Mouse (Mus musculus): ENCODE results near the gene S100a14. TPM values are rescaled to one million over a fixed set of nuclear protein-coding genes. Genes with fewer than 3 reads are reported as not detected.

The S100a14 gene
- polyA plus RNA-seq, 1 experiment from 2014 or later = 7.5 TPM

DNA sequence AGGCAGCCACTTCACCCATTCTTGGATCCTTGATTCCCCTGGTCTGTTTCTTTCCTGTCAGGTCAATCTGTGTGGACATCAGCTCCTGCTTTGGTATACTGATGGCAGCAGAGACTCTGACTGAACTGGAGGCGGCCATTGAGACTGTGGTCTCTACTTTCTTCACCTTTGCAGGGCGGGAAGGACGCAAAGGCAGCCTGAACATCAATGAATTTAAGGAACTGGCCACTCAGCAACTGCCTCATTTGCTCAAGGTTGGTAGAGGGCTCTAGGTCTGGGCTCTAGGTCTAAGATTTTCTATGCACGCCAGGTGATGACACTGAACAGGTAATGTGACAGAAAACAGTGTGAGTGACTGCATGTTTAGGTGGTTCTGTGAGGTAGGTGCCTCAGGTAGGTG lies 10.9 kb upstream of the S100a14 start:
- Histone ChIP-seq H3K4me2 (replicated peaks; ENCODE audit: low read depth, low read length) (peak overlapping the region; percentile 88; the same call in 1 of the 2 replicates), H3K36me3 (ENCODE audit: insufficient read depth, low read length) (0 out of 2 replicates have a peak, but pooled peaks cover 4% of the 10 kb centered on the region), H3K4me1 (ENCODE audit: insufficient read depth, low read length) (peaks cover 22% of the 10 kb centered on the region), H3K9ac (replicated peaks; ENCODE audit: low read length) (no peak overlapping the region), H3K9me3 (ENCODE audit: low read length) (no peaks in the 10 kb centered on the region), H3K27ac (ENCODE audit: low read length) (no peak overlapping the region), H3K4me3 (ENCODE audit: low read length) (no peak overlapping the region), H3K27me3 (ENCODE audit: insufficient read depth, low read length) (no peaks in the 10 kb centered on the region)
- WGBS = 90% methylated on average over 4 of the region's 4 CpGs
- no peak for ATAC-seq (ENCODE audit: low FRiP score, low TSS enrichment)

DNA sequence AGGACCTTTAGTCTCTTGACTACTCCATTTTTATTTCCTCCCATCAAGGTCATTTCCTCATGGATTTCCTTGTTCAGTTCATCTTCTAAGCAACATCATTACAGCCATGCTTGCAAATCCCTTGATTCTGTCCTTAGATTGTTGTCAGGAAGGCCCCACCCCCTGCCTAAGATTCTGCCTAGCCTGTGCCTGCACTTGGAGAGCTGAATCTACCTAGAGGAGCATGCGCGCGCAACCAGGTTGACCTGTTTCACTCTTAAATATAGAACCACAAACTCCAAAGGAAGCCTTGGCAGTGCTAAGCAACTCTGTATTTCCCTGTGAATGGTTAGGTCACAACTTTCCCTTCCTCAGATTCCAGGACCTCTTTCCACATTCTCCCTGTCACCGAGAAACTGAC lies 8.9 kb upstream of the S100a14 start:
- Histone ChIP-seq H3K27ac (ENCODE audit: low read length) (no peak overlapping the region), H3K9me3 (ENCODE audit: low read length) (no peaks in the 10 kb centered on the region), H3K4me1 (ENCODE audit: insufficient read depth, low read length) (peaks cover 22% of the 10 kb centered on the region), H3K27me3 (ENCODE audit: insufficient read depth, low read length) (no peaks in the 10 kb centered on the region), H3K36me3 (ENCODE audit: insufficient read depth, low read length) (no peaks in the 10 kb centered on the region), H3K4me3 (ENCODE audit: low read length) (no peak overlapping the region), H3K4me2 (replicated peaks; ENCODE audit: low read depth, low read length) (no peak overlapping the region), H3K9ac (replicated peaks; ENCODE audit: low read length) (no peak overlapping the region)
- WGBS = 73% methylated on average over 4 of the region's 4 CpGs
- no peak for ATAC-seq (ENCODE audit: low FRiP score, low TSS enrichment)

DNA sequence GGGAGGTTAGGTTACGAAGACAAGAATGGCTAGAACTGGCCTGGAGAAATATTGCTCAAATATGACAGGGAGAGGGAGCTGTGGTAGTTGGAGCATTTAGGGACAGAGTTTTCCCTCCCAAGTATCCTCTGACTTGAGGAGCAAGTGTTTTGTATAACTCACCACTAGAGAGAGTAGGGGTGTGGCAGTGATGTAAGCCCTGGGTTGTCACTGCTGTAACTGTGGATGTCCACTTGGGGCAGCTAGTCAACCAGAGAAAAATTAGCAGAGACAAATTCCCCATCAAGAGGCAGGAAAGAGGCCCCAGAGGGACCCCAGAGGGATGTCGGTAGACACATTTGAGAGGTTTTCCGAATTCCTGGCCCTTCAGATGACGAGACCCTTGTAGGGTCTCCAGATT lies 1.2 kb upstream of the S100a14 start:
- Histone ChIP-seq H3K4me2 (replicated peaks; ENCODE audit: low read depth, low read length) (no peak overlapping the region), H3K9ac (replicated peaks; ENCODE audit: low read length) (no peak overlapping the region), H3K27ac (ENCODE audit: low read length) (no peak overlapping the region), H3K36me3 (ENCODE audit: insufficient read depth, low read length) (0 out of 2 replicates have a peak, but pooled peaks cover 4% of the 10 kb centered on the region), H3K4me1 (ENCODE audit: insufficient read depth, low read length) (no peaks in the 10 kb centered on the region; the same call in 1 of the 2 replicates), H3K9me3 (ENCODE audit: low read length) (no peaks in the 10 kb centered on the region), H3K4me3 (ENCODE audit: low read length) (no peak overlapping the region), H3K27me3 (ENCODE audit: insufficient read depth, low read length) (no peaks in the 10 kb centered on the region)
- ATAC-seq (ENCODE audit: low FRiP score, low TSS enrichment) = no peak
- 49% methylated on average over 4 of the region's 4 CpGs for WGBS

DNA sequence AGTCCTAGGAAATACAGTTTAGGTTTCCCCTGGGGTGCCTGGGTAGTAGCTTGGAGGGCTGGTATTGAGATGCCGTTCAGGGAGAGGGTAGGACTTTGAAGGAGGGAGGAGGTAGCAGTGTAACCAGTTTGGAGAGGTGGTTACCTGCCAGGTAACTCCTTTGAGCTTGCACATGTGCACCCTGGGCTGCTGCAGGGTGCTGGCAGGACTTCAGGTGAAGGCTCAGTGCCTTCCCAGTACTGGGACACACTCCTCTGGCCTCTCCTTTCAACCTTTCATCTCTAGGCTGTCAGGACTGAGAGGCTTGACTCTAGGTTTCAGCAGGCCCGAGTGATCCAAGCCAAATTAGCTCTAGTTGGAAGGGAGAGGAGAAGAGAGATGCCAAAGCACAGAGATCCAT lies 580 bp upstream of the S100a14 start:
- no peaks in the 10 kb centered on the region for H3K9me3 ChIP-seq (ENCODE audit: low read length)
- no peak for ATAC-seq (ENCODE audit: low FRiP score, low TSS enrichment)

DNA sequence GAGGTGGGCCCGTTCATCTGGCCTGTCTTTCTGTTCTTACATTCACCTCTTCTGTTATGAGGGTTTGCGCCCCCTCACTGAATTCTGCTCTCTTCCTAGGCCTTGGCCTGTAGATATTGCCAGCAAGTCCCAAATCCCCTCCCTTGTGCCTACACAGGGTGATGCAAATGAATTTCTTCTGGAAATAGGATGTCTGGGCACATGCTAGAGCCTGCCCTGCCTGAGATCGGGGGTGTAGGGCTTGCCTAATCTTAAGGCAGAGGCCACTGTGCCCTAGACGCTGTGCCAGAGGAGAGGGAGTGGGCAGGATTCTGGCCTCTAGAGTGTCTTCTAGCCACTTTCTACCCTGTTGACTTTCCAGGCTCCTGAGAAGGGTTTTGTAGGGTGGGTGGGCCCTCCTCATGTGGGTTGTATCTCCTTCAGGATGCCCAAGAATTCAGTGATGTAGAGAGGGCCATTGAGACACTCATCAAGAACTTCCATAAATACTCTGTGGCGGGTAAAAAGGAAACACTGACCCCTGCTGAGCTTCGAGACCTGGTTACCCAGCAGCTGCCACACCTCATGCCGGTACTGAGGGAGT lies 726 bp downstream of the S100a14 start:
- 88% methylated on average over 7 of the region's 7 CpGs for WGBS
- no peaks in the 10 kb centered on the region for H3K27me3 ChIP-seq (ENCODE audit: insufficient read depth, low read length)
- H3K4me2 ChIP-seq (replicated peaks; ENCODE audit: low read depth, low read length) = no peak overlapping the region
- H3K9me3 ChIP-seq (ENCODE audit: low read length) = no peaks in the 10 kb centered on the region
- H3K4me1 ChIP-seq (ENCODE audit: insufficient read depth, low read length) = no peaks in the 10 kb centered on the region; the same call in 1 of the 2 replicates
- ATAC-seq (ENCODE audit: low FRiP score, low TSS enrichment) = no peak
- no peak overlapping the region for H3K27ac ChIP-seq (ENCODE audit: low read length)
- H3K9ac ChIP-seq (replicated peaks; ENCODE audit: low read length) = no peak overlapping the region
- 0 out of 2 replicates have a peak, but pooled peaks cover 4% of the 10 kb centered on the region for H3K36me3 ChIP-seq (ENCODE audit: insufficient read depth, low read length)
- no peak overlapping the region for H3K4me3 ChIP-seq (ENCODE audit: low read length)

More for the DNA sequence above, 580 bp upstream of the S100a14 start:
- H3K36me3 ChIP-seq (ENCODE audit: insufficient read depth, low read length) = 0 out of 2 replicates have a peak, but pooled peaks cover 4% of the 10 kb centered on the region
- WGBS = 76% methylated on average over 2 of the region's 2 CpGs
- H3K4me3 ChIP-seq (ENCODE audit: low read length) = no peak overlapping the region
- H3K4me2 ChIP-seq (replicated peaks; ENCODE audit: low read depth, low read length) = no peak overlapping the region
- H3K4me1 ChIP-seq (ENCODE audit: insufficient read depth, low read length) = no peaks in the 10 kb centered on the region; the same call in 1 of the 2 replicates
- H3K27ac ChIP-seq (ENCODE audit: low read length) = no peak overlapping the region
- no peak overlapping the region for H3K9ac ChIP-seq (replicated peaks; ENCODE audit: low read length)
- H3K27me3 ChIP-seq (ENCODE audit: insufficient read depth, low read length) = no peaks in the 10 kb centered on the region

DNA sequence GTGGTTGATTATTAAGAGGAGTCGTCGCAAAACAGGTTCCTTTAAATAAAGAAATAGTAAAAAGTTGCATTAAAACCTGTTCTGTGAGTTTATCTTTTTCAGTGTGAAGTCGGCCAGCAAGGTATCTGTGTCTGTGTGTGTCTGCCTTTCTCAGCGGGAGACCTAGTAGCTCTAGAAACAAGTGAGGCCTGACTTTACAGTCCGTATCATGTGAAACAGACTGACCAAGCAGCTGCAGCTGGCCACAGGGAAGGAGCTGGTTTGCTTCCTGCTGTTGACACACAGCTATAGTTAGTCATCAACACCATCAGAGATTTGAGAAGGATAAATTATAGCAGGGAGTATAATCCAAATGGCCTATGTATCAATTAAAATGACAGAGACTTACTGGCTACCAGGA lies 5.1 kb downstream of the S100a14 start:
- 61% methylated on average over 5 of the region's 5 CpGs for WGBS
- Histone ChIP-seq H3K4me2 (replicated peaks; ENCODE audit: low read depth, low read length) (no peak overlapping the region), H3K9ac (replicated peaks; ENCODE audit: low read length) (no peak overlapping the region), H3K4me3 (ENCODE audit: low read length) (no peak overlapping the region), H3K9me3 (ENCODE audit: low read length) (no peaks in the 10 kb centered on the region), H3K27ac (ENCODE audit: low read length) (no peak overlapping the region), H3K36me3 (ENCODE audit: insufficient read depth, low read length) (no peaks in the 10 kb centered on the region), H3K27me3 (ENCODE audit: insufficient read depth, low read length) (no peaks in the 10 kb centered on the region), H3K4me1 (ENCODE audit: insufficient read depth, low read length) (peaks cover under 1% of the 10 kb centered on the region; the same call in 1 of the 2 replicates)
- ATAC-seq (ENCODE audit: low FRiP score, low TSS enrichment) = no peak

DNA sequence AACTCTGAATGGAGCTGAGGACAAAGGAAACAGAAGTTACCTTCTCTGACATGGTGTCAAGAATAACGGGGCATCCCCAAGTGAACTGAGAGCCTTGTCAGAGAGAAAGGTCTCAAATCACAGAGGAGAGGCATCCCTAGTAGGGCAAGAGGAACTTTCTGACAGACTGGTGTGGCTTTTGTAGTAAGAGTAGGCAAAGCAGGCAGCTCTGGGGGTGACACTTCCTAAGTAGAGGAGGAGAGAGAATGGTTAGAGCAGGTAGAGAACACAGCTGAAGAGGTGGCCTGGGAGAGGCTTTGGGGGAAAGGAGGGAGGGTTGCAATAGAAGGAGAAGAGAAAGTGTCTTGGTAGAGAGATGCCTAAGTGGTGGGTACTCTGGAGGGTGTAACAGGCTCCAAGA lies 8.8 kb downstream of the S100a14 start:
- Histone ChIP-seq H3K27ac (ENCODE audit: low read length) (no peak overlapping the region), H3K27me3 (ENCODE audit: insufficient read depth, low read length) (no peaks in the 10 kb centered on the region), H3K36me3 (ENCODE audit: insufficient read depth, low read length) (no peaks in the 10 kb centered on the region), H3K9me3 (ENCODE audit: low read length) (no peaks in the 10 kb centered on the region), H3K4me1 (ENCODE audit: insufficient read depth, low read length) (peaks cover 24% of the 10 kb centered on the region), H3K4me3 (ENCODE audit: low read length) (no peak overlapping the region), H3K4me2 (replicated peaks; ENCODE audit: low read depth, low read length) (no peak overlapping the region), H3K9ac (replicated peaks; ENCODE audit: low read length) (no peak overlapping the region)
- no peak for ATAC-seq (ENCODE audit: low FRiP score, low TSS enrichment)
- 67% methylated on average over 1 of the region's 1 CpGs for WGBS

DNA sequence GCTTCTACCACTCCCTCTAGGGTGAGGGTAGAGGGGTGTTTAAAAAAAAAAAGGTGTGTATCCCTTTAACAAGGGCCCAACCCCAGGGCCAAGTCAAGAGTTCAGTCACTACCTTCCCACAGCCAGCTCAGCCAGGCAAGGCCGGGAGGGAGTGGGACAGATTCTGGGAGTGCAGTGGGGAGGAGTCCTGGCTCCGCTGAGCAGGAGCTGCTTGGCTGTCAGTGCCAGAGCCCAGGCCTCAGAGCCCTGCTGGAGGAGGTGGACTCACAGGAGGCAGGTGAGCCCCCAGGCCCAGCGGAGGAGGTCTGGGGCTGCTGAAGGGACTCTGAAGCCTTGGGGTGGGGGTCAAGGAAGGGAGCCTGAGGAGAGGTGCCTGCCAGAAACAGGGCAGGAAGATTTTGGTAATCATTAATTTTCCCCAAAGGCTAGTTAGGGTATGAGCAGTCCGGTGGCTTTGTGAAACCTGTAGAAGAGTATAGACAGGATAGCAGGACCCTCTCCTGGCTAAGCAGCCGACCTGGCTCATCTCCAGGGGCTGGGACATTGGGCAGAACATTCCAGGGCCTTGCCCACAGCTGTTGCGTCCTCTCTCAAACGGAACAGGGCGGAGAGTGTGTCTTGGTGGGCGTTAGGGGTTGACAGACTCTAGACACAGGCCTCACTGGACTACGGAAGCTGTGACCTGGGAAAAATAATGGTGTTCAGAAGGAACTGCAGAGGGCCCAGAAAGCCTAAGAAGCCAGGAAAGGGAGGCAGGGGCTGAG lies 10.7 kb downstream of the S100a14 start, which contains the start of gene S100a16:
S100a16 (plus strand) TSS at position 114 of the 764 bp plus-strand sequence.
- Histone ChIP-seq H3K4me2 (replicated peaks; ENCODE audit: low read depth, low read length) (peak within 1 kb of the TSS; percentile 48), H3K36me3 (ENCODE audit: insufficient read depth, low read length) (no peaks in the 10 kb centered on the region), H3K9me3 (ENCODE audit: low read length) (no peaks in the 10 kb centered on the region), H3K4me1 (ENCODE audit: insufficient read depth, low read length) (peaks cover 33% of the 10 kb centered on the region), H3K27me3 (ENCODE audit: insufficient read depth, low read length) (no peaks in the 10 kb centered on the region), H3K9ac (replicated peaks; ENCODE audit: low read length) (peak within 1 kb of the TSS; percentile 69), H3K4me3 (ENCODE audit: low read length) (peak within 1 kb of the TSS; percentile 41), H3K27ac (ENCODE audit: low read length) (peak within 1 kb of the TSS; percentile 96)
- 35% methylated on average over 10 of the region's 10 CpGs for WGBS
- ATAC-seq (ENCODE audit: low FRiP score, low TSS enrichment) = peak; percentile 93

DNA sequence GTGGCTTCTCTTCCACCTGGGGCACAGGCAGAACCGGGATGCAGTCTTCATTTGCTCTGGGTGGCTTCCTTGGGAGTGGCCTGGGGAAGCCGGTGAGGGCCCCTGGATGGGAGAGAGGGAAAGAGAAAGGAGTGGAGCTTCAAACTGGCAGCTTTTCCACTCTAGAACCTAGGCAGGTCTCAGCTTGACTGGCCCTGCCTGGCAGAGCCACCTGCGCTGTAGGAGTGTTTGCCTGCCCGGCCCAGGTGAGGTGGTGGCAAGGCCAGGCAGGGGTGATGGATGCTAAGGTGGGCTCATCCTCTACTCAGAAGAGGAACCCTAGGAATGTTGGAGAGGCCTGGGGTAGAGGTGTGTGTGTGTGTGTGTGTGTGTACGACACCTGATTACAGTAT lies 11.2 kb downstream of the S100a14 start:
- peak overlapping the region; percentile 41 for H3K4me3 ChIP-seq (ENCODE audit: low read length)
- H3K4me1 ChIP-seq (ENCODE audit: insufficient read depth, low read length) = peaks cover 36% of the 10 kb centered on the region
- peak overlapping the region; percentile 48 for H3K4me2 ChIP-seq (replicated peaks; ENCODE audit: low read depth, low read length)
- H3K27ac ChIP-seq (ENCODE audit: low read length) = peak overlapping the region; percentile 96
- H3K36me3 ChIP-seq (ENCODE audit: insufficient read depth, low read length) = no peaks in the 10 kb centered on the region
- H3K9ac ChIP-seq (replicated peaks; ENCODE audit: low read length) = peak overlapping the region; percentile 69
- ATAC-seq (ENCODE audit: low FRiP score, low TSS enrichment) = no peak
- H3K27me3 ChIP-seq (ENCODE audit: insufficient read depth, low read length) = no peaks in the 10 kb centered on the region
- 66% methylated on average over 5 of the region's 5 CpGs for WGBS
- H3K9me3 ChIP-seq (ENCODE audit: low read length) = no peaks in the 10 kb centered on the region

DNA sequence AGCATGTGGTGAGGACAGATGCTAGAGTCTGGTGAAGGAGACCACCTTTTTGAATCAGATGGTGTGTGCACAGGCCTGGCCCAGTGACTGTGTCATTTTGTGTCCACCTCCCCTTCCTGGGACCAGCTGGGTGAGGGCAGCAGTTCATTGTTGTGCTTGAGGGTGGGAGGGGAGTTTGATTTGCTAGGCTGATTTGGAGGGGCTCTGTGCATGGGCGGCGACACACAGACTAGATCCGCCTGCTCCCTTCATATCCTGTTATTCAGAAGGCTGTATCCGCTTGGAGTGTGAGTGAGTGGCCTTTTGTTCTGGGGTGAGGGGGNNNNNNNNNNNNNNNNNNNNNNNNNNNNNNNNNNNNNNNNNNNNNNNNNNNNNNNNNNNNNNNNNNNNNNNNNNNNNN lies 14.2 kb downstream of the S100a14 start:
- peak overlapping the region; percentile 30 for H3K4me3 ChIP-seq (ENCODE audit: low read length)
- H3K9ac ChIP-seq (replicated peaks; ENCODE audit: low read length) = peak overlapping the region; percentile 63
- H3K9me3 ChIP-seq (ENCODE audit: low read length) = no peaks in the 10 kb centered on the region
- H3K4me1 ChIP-seq (ENCODE audit: insufficient read depth, low read length) = peaks cover 36% of the 10 kb centered on the region
- 27% methylated on average over 4 of the region's 4 CpGs for WGBS
- no peaks in the 10 kb centered on the region for H3K27me3 ChIP-seq (ENCODE audit: insufficient read depth, low read length)
- peak; percentile 29; the same call in 1 of the 2 replicates for ATAC-seq (ENCODE audit: low FRiP score, low TSS enrichment)
- no peaks in the 10 kb centered on the region for H3K36me3 ChIP-seq (ENCODE audit: insufficient read depth, low read length)
- H3K27ac ChIP-seq (ENCODE audit: low read length) = peak overlapping the region; percentile 78
- H3K4me2 ChIP-seq (replicated peaks; ENCODE audit: low read depth, low read length) = peak overlapping the region; percentile 43
